Mouse (Mus musculus) cerebellum, adult 9-10 months (tissue): ENCODE results near the gene Atrnl1.
"Not testable (repeated sequence)": the region's sequence is repeated elsewhere in the genome, so short reads cannot be mapped to it uniquely, and the experiment has no call there.

Source experiments
- DNase-seq: peaks from one replicate; pipeline ENCODE4 v3.0.0; 2022

Gene Atrnl1

GRCm38 (mm10) chr19:58044816-58045215 lies 434.0 kb downstream of the Atrnl1 start:
- no peak for DNase-seq

GRCm38 (mm10) chr19:58046656-58047055 lies 435.8 kb downstream of the Atrnl1 start:
- no peak for DNase-seq

GRCm38 (mm10) chr19:58050410-58050809 lies 439.6 kb downstream of the Atrnl1 start:
- DNase-seq, result not testable (repeated sequence)

GRCm38 (mm10) chr19:58050986-58051385 lies 440.2 kb downstream of the Atrnl1 start:
- no peak for DNase-seq

- no peak for DNase-seq
These were observed 441.1 kb downstream of the Atrnl1 start for GRCm38 (mm10) chr19:58051905-58052304.

- no peak for DNase-seq
These were observed 441.8 kb downstream of the Atrnl1 start for GRCm38 (mm10) chr19:58052444-58053135.

GRCm38 (mm10) chr19:58059719-58060118 lies 448.9 kb downstream of the Atrnl1 start:
- DNase-seq, result no peak

- no peak for DNase-seq
These were observed 449.5 kb downstream of the Atrnl1 start for GRCm38 (mm10) chr19:58060199-58060853.

GRCm38 (mm10) chr19:58060854-58061358 lies 450.1 kb downstream of the Atrnl1 start:
- DNase-seq, result no peak

- no peak for DNase-seq
These were observed 451.1 kb downstream of the Atrnl1 start for GRCm38 (mm10) chr19:58061933-58062332.

GRCm38 (mm10) chr19:58063541-58063940 lies 452.7 kb downstream of the Atrnl1 start:
- no peak for DNase-seq

- no peak for DNase-seq
These were observed 453.5 kb downstream of the Atrnl1 start for GRCm38 (mm10) chr19:58064116-58065000.

GRCm38 (mm10) chr19:58065001-58065314 lies 454.1 kb downstream of the Atrnl1 start:
- no peak for DNase-seq

- DNase-seq, result no peak
These were observed 454.7 kb downstream of the Atrnl1 start for GRCm38 (mm10) chr19:58065514-58065913.

GRCm38 (mm10) chr19:58068114-58068513 lies 457.3 kb downstream of the Atrnl1 start:
- no peak for DNase-seq

GRCm38 (mm10) chr19:58068958-58069357 lies 458.1 kb downstream of the Atrnl1 start:
- DNase-seq, result no peak

GRCm38 (mm10) chr19:58072404-58072803 lies 461.6 kb downstream of the Atrnl1 start:
- no peak for DNase-seq

GRCm38 (mm10) chr19:58072846-58073245 lies 462.0 kb downstream of the Atrnl1 start:
- no peak for DNase-seq

GRCm38 (mm10) chr19:58075252-58075651 lies 464.4 kb downstream of the Atrnl1 start:
- no peak for DNase-seq

GRCm38 (mm10) chr19:58076961-58077371 lies 466.1 kb downstream of the Atrnl1 start:
- DNase-seq, result no peak

- DNase-seq, result no peak
These were observed 466.8 kb downstream of the Atrnl1 start for GRCm38 (mm10) chr19:58077529-58078070.

GRCm38 (mm10) chr19:58080168-58080567 lies 469.3 kb downstream of the Atrnl1 start:
- DNase-seq, result no peak

- DNase-seq, result no peak
These were observed 471.9 kb downstream of the Atrnl1 start for GRCm38 (mm10) chr19:58082751-58083150.
